Mouse (Mus musculus) lung, adult 2 months (tissue): ENCODE measurements at regions not wholly inside any gene's neighbourhood (a gene's known extent, or its start where the extent isn't known, plus 50 kb on each side); places are given as distances from the start of the nearest gene placed in this dataset.

Experiments
- DNase-seq: peaks from one replicate; pipeline ENCODE4 v3.0.0; 2022
- H3K4me1 ChIP-seq: fragments of 200-500 bp; 2 replicates; pipeline ENCODE4 v1.6.1; 2011; ENCODE audit warnings: low read length; ENCODE audit not compliant: control insufficient read depth, insufficient read depth
- H3K4me3 ChIP-seq: fragments of 200-500 bp; replicated peaks from 2 replicates; pipeline ENCODE3; 2011; ENCODE audit warnings: low read depth, mild to moderate bottlenecking, control low read depth, low read length; ENCODE audit errors: extremely low read depth
- CTCF ChIP-seq: fragments of 200-500 bp; IDR thresholded peaks from 2 replicates; pipeline ENCODE4 v1.5.1; 2011; ENCODE audit warnings: mild to moderate bottlenecking, low read length, control low read depth; ENCODE audit not compliant: insufficient read depth
- POLR2A ChIP-seq: fragments of 200-500 bp; IDR thresholded peaks from 2 replicates; pipeline ENCODE4 v1.6.1; 2011; ENCODE audit warnings: low read depth, mild to moderate bottlenecking, control low read depth, low read length, borderline replicate concordance; ENCODE audit errors: extremely low read depth
- WGBS: fragments of 180-500 bp; shearing (Covaris S2); methylation state at CpG from one replicate; pipeline ENCODE4 v1.1.7; 2018; 5-methylcytosine and 5-hydroxymethylcytosine counted together

DNA sequence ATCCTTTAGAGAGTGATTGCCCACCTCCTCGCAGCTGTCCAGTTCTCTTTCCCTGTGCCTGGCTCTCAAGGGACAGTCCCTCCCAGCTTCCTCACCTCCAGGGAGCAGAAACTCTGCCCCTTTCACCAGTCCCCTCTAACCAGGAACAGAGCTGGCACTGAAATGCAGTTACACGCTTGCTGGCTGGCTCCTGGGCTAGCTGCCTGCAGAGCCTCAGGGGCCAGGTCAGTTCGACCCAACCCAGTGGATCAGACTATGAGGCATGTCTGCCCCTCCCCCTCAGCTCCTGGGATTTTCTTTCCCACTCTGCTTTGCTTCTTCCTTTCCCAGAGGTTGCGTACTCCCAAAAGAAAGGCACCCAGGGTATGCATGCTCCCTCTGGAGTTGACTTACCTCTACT, 214.4 kb upstream of the Map3k1 start:
- Histone ChIP-seq H3K4me3 (no peak overlapping the region), H3K4me1 (no peaks in the 10 kb centered on the region; the same call in 1 of the 2 replicates)
- TF ChIP-seq CTCF: no peak
- TF ChIP-seq POLR2A: no peak
- WGBS: 66% methylated on average over 4 of the region's 4 CpGs
- DNase-seq: no peak

GRCm38 (mm10) chr13:112024667-112025585, 216.1 kb upstream of the Map3k1 start:
- DNase-seq: no peak
- no peak for TF ChIP-seq POLR2A
- no peak for TF ChIP-seq CTCF
- H3K4me3 ChIP-seq: no peak overlapping the region

DNA sequence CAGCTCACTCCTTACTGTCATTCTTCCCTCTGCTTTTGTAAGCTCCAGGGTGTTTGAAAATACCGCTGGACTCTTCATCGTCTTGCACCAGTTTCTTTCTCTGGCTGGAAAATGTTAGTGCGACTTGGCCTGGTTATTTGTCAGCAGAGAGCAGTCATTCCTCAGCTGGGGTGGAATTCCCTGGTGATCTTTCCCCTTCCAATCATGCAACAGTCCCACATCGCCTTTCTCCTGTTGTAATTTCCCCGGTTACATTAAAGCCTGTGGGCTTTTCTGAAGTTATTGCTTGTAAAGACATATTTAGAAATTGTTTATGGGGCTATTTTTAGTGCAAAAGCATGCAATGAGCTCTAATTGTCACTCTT, 216.8 kb upstream of the Map3k1 start:
- DNase-seq: no peak
- no peaks in the 10 kb centered on the region; the same call in 1 of the 2 replicates for H3K4me1 ChIP-seq
- no peak for TF ChIP-seq POLR2A
- TF ChIP-seq CTCF: no peak
- H3K4me3 ChIP-seq: no peak overlapping the region
- WGBS: 78% methylated on average over 5 of the region's 5 CpGs

More at GRCm38 (mm10) chr13:112024667-112025585, 216.1 kb upstream of the Map3k1 start:
- WGBS: 64% methylated on average over 15 of the region's 15 CpGs
- H3K4me1 ChIP-seq: no peaks in the 10 kb centered on the region; the same call in 1 of the 2 replicates

DNA sequence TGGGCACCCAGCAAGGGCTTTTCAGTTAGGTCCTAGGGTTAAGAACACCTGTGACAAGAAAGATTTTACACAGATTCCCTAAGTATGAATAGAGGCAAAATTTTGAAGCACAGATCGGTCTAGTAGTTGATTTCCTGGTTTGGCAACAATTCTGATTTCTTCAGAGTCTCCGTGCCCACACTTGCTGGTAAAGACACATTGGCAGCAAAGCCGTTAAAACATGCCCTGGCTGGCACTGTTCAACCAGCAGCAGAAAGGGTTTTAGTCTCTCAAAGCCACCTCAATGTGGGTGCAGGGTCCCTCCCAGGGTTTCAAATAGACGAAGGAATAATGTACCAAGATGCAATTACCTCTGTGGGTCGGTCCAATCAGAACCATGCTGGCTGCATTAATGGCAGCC, 218.9 kb upstream of the Map3k1 start:
- TF ChIP-seq POLR2A (no peak), CTCF (no peak)
- Histone ChIP-seq H3K4me3 (no peak overlapping the region), H3K4me1 (no peaks in the 10 kb centered on the region; the same call in 1 of the 2 replicates)
- no peak for DNase-seq
- WGBS: 81% methylated on average over 5 of the region's 5 CpGs

- TF ChIP-seq CTCF (no peak), POLR2A (no peak)
- Histone ChIP-seq H3K4me3 (no peak overlapping the region), H3K4me1 (no peaks in the 10 kb centered on the region)
- 78% methylated on average over 11 of the region's 11 CpGs for WGBS
- DNase-seq: no peak
These were observed 222.3 kb upstream of the Map3k1 start for GRCm38 (mm10) chr13:112031061-112031460.

GRCm38 (mm10) chr13:112031631-112032320, 223.0 kb upstream of the Map3k1 start:
- whole genome bisulfite sequencing: 68% methylated on average over 24 of the region's 24 CpGs
- DNase-seq: no peak
- H3K4me1 ChIP-seq: no peaks in the 10 kb centered on the region
- H3K4me3 ChIP-seq: no peak overlapping the region
- no peak for TF ChIP-seq POLR2A
- TF ChIP-seq CTCF: no peak

GRCm38 (mm10) chr13:112037731-112038380, 229.1 kb upstream of the Map3k1 start:
- WGBS: 72% methylated on average over 8 of the region's 8 CpGs
- TF ChIP-seq CTCF (no peak), POLR2A (no peak)
- DNase-seq: no peak
- H3K4me3 ChIP-seq: no peak overlapping the region
- H3K4me1 ChIP-seq: no peaks in the 10 kb centered on the region

DNA sequence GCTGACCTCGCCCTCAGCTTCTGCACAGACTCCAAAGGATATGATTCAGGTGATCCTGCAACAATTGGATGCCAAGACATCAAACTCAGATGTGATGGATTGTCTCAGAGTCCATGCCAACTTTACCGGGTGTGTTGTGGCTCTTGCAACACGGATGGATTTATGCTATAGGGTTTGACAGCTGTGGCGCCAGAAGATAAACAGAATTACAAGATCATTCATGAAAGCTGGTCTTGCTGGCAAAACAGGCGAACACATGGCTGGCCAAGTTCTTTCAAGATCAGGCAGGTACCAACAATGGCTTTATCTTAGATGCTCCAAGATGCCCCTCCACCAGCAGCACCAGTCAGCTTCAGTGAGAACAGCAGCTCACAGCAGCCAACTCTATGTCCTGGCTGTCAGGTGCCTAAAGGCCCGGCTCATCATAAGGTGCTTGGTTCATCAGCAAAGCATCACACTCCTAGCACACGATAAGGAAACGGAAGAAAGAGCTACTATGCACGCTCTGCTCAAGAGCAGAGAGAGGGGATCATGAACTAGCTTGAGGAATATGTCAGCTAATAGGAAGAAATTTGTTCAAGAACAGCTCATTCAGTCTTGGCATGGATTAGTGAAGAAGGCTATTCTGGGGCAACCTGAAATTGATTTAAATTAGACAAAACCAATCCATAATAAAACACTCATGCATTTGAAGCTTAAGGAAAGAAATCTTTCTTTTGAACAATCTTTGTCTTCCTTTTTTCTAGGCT, 229.9 kb upstream of the Map3k1 start:
- Histone ChIP-seq H3K4me3 (no peak overlapping the region), H3K4me1 (no peaks in the 10 kb centered on the region)
- TF ChIP-seq POLR2A (no peak), CTCF (no peak)
- no peak for DNase-seq
- WGBS: 79% methylated on average over 9 of the region's 9 CpGs
